Mouse (Mus musculus) right cerebral cortex, adult 2 months (tissue): ENCODE data around the gene Ano6.

Experiments used
- DNase-seq, 2 experiments: peaks; one replicate each; pipeline ENCODE4 v3.0.0; 2021 to 2022; ENCODE audit warnings: low spot score in 2 of 2

The Ano6 gene

GRCm38 (mm10) chr15:95796062-95796461 is 5.4 kb downstream of the Ano6 start:
- DNase-seq, result no peak

- no peak for DNase-seq
Measured at GRCm38 (mm10) chr15:95797144-95797983, 6.7 kb downstream of the Ano6 start.

GRCm38 (mm10) chr15:95798266-95798665 is 7.6 kb downstream of the Ano6 start:
- DNase-seq, result no peak

GRCm38 (mm10) chr15:95799632-95800031 is 9.0 kb downstream of the Ano6 start:
- no peak for DNase-seq

GRCm38 (mm10) chr15:95800051-95800450 is 9.4 kb downstream of the Ano6 start:
- DNase-seq, result no peak

- no peak for DNase-seq
Measured at GRCm38 (mm10) chr15:95801261-95801979, 10.8 kb downstream of the Ano6 start.

GRCm38 (mm10) chr15:95802140-95802539 is 11.5 kb downstream of the Ano6 start:
- no peak for DNase-seq

- DNase-seq, result no peak
Measured at GRCm38 (mm10) chr15:95802762-95803161, 12.1 kb downstream of the Ano6 start.

GRCm38 (mm10) chr15:95803484-95803883 is 12.8 kb downstream of the Ano6 start:
- no peak for DNase-seq

GRCm38 (mm10) chr15:95804255-95804654 is 13.6 kb downstream of the Ano6 start:
- DNase-seq, result peak; percentile 80

GRCm38 (mm10) chr15:95805022-95805471 is 14.4 kb downstream of the Ano6 start:
- DNase-seq, result no peak

GRCm38 (mm10) chr15:95807908-95808307 is 17.3 kb downstream of the Ano6 start:
- no peak for DNase-seq

- no peak for DNase-seq
Measured at GRCm38 (mm10) chr15:95810357-95810761, 19.7 kb downstream of the Ano6 start.

GRCm38 (mm10) chr15:95812821-95813571 is 22.4 kb downstream of the Ano6 start:
- DNase-seq, result no peak

- peak; percentile 73 to 74 for DNase-seq
Measured at GRCm38 (mm10) chr15:95817501-95817900, 26.9 kb downstream of the Ano6 start.

GRCm38 (mm10) chr15:95819249-95820035 is 28.8 kb downstream of the Ano6 start:
- DNase-seq, result no peak

- DNase-seq, result no peak
Measured at GRCm38 (mm10) chr15:95820142-95820541, 29.5 kb downstream of the Ano6 start.

GRCm38 (mm10) chr15:95820678-95821077 is 30.0 kb downstream of the Ano6 start:
- no peak for DNase-seq

GRCm38 (mm10) chr15:95822099-95822498 is 31.5 kb downstream of the Ano6 start:
- DNase-seq, result no peak

GRCm38 (mm10) chr15:95823383-95824306 is 33.0 kb downstream of the Ano6 start:
- DNase-seq, result no peak
